Mouse (Mus musculus) thymus, adult 2 months (tissue): ENCODE results near the gene Stx12. TPM values are rescaled to one million over a fixed set of nuclear protein-coding genes. Genes with fewer than 3 reads are reported as not detected.

Experiments
- DNase-seq: peaks from one replicate; pipeline ENCODE4 v3.0.0; 2021
- H3K27ac ChIP-seq: fragments of 200-500 bp; 2 replicates; pipeline ENCODE4 v1.5.1; 2012; ENCODE audit warnings: low read length, control low read depth; ENCODE audit not compliant: control insufficient read depth, insufficient read depth
- H3K27me3 ChIP-seq: fragments of 200-500 bp; 2 replicates; pipeline ENCODE4 v1.6.1; 2012; ENCODE audit warnings: mild to moderate bottlenecking, low read length, moderate library complexity, mixed read lengths; ENCODE audit not compliant: control insufficient read depth, insufficient read depth
- H3K36me3 ChIP-seq: fragments of 200-500 bp; 2 replicates; pipeline ENCODE4 v1.6.1; 2012; ENCODE audit warnings: mild to moderate bottlenecking, low read length, moderate library complexity; ENCODE audit not compliant: control insufficient read depth, insufficient read depth
- H3K4me1 ChIP-seq: fragments of 200-500 bp; replicated peaks from 2 replicates; pipeline ENCODE4 v1.6.1; 2012; ENCODE audit warnings: low read length; ENCODE audit not compliant: control insufficient read depth, insufficient read depth
- H3K4me3 ChIP-seq: fragments of 200-500 bp; 2 replicates; pipeline ENCODE4 v1.5.1; 2012; ENCODE audit warnings: mild to moderate bottlenecking, low read length, control low read depth, moderate library complexity; ENCODE audit not compliant: control insufficient read depth, insufficient read depth
- CTCF ChIP-seq: fragments of 200-500 bp; IDR thresholded peaks from 2 replicates; pipeline ENCODE4 v1.5.1; 2012; ENCODE audit warnings: mild to moderate bottlenecking, control low read depth, low read length, moderate library complexity, borderline replicate concordance; ENCODE audit not compliant: control insufficient read depth, poor library complexity, insufficient read depth; ENCODE audit errors: extremely low read depth
- POLR2A ChIP-seq: fragments of 200-500 bp; IDR thresholded peaks from 2 replicates; pipeline ENCODE4 v1.6.1; 2012; ENCODE audit warnings: mild to moderate bottlenecking, low read length, control low read depth, moderate library complexity; ENCODE audit not compliant: control insufficient read depth, poor library complexity, insufficient read depth; ENCODE audit errors: extremely low read depth
- WGBS: fragments of 180-500 bp; shearing (Covaris S2); methylation state at CpG from one replicate; pipeline ENCODE4 v1.1.7; 2018; 5-methylcytosine and 5-hydroxymethylcytosine counted together
- polyA plus RNA-seq: library from polyadenylated mRNA; depleted of rRNA; stranded (reverse); fragments of >200 nt; gene quantifications from 2 replicates; pipeline ENCODE4 v1.2.3, GENCODE M21; 2012; rRNA removed

The Stx12 gene
- polyA plus RNA-seq, 1 experiment: 16.1 TPM

GRCm38 (mm10) chr4:132806620-132807191 lies 77.6 kb downstream of the Stx12 start:
- H3K27me3 ChIP-seq: no peaks in the 10 kb centered on the region
- no peak overlapping the region for H3K27ac ChIP-seq
- WGBS: 77% methylated on average over 7 of the region's 7 CpGs
- no peak overlapping the region for H3K4me3 ChIP-seq
- no peaks in the 10 kb centered on the region for H3K36me3 ChIP-seq
- TF ChIP-seq CTCF (no peak), POLR2A (no peak)
- DNase-seq: no peak
- H3K4me1 ChIP-seq: peaks cover 21% of the 10 kb centered on the region

GRCm38 (mm10) chr4:132805599-132806197 lies 78.6 kb downstream of the Stx12 start:
- no peak overlapping the region for H3K27ac ChIP-seq

GRCm38 (mm10) chr4:132805146-132805545 lies 79.2 kb downstream of the Stx12 start:
- H3K4me1 ChIP-seq: peaks cover 24% of the 10 kb centered on the region
- DNase-seq: no peak
- WGBS: 76% methylated on average over 5 of the region's 5 CpGs

More at GRCm38 (mm10) chr4:132805599-132806197, 78.6 kb downstream of the Stx12 start:
- DNase-seq: no peak
- Histone ChIP-seq H3K36me3 (no peaks in the 10 kb centered on the region), H3K4me1 (peaks cover 24% of the 10 kb centered on the region), H3K4me3 (no peak overlapping the region), H3K27me3 (no peaks in the 10 kb centered on the region)
- TF ChIP-seq CTCF (no peak), POLR2A (no peak)
- 75% methylated on average over 12 of the region's 12 CpGs for WGBS

GRCm38 (mm10) chr4:132804331-132804730 lies 80.0 kb downstream of the Stx12 start:
- WGBS: 15% methylated on average over 6 of the region's 6 CpGs
- no peak overlapping the region for H3K27ac ChIP-seq

More at GRCm38 (mm10) chr4:132805146-132805545, 79.2 kb downstream of the Stx12 start:
- no peak overlapping the region for H3K27ac ChIP-seq
- no peak overlapping the region for H3K4me3 ChIP-seq
- TF ChIP-seq CTCF: no peak
- TF ChIP-seq POLR2A: no peak
- H3K36me3 ChIP-seq: no peaks in the 10 kb centered on the region
- H3K27me3 ChIP-seq: no peaks in the 10 kb centered on the region

GRCm38 (mm10) chr4:132803876-132804275 lies 80.4 kb downstream of the Stx12 start:
- WGBS: 87% methylated on average over 7 of the region's 7 CpGs
- no peak overlapping the region for H3K4me3 ChIP-seq
- no peak overlapping the region for H3K27ac ChIP-seq
- H3K27me3 ChIP-seq: no peaks in the 10 kb centered on the region
- no peak for DNase-seq
- no peaks in the 10 kb centered on the region for H3K36me3 ChIP-seq
- TF ChIP-seq CTCF (no peak), POLR2A (no peak)
- peaks cover 24% of the 10 kb centered on the region for H3K4me1 ChIP-seq

More at GRCm38 (mm10) chr4:132804331-132804730, 80.0 kb downstream of the Stx12 start:
- H3K4me1 ChIP-seq: peaks cover 24% of the 10 kb centered on the region
- no peaks in the 10 kb centered on the region for H3K36me3 ChIP-seq
- no peak for DNase-seq
- TF ChIP-seq POLR2A: no peak
- no peak for TF ChIP-seq CTCF
- H3K27me3 ChIP-seq: no peaks in the 10 kb centered on the region
- no peak overlapping the region for H3K4me3 ChIP-seq

Other genes with a start within 250 kb of the Stx12 start
- 58.6 and 63.6 TPM in 2 replicates for gene Eya3, start 245.5 kb downstream of the Stx12 start, polyA plus RNA-seq
- gene Xkr8, start 152.0 kb downstream of the Stx12 start, polyA plus RNA-seq: 4.4 and 7.5 TPM in 2 replicates
- 1.5 and 2.3 TPM in 2 replicates for gene Smpdl3b, start 127.3 kb downstream of the Stx12 start, polyA plus RNA-seq
- 52.5 and 61.4 TPM in 2 replicates for gene Rpa2, start 116.2 kb downstream of the Stx12 start, polyA plus RNA-seq
- gene Themis2, start 88.1 kb downstream of the Stx12 start, polyA plus RNA-seq: 9.9 and 11.4 TPM in 2 replicates
- gene Ppp1r8, start 41.3 kb downstream of the Stx12 start, polyA plus RNA-seq: 65.9 and 74.4 TPM in 2 replicates
- gene Fam76a, start 38.0 kb upstream of the Stx12 start, polyA plus RNA-seq: 15.0 and 15.1 TPM in 2 replicates
- 15.3 and 15.8 TPM in 2 replicates for gene Fgr, start 89.6 kb upstream of the Stx12 start, polyA plus RNA-seq
- gene Ahdc1, start 126.8 kb upstream of the Stx12 start, polyA plus RNA-seq: 59.8 and 78.9 TPM in 2 replicates
- 163 and 186 TPM in 2 replicates for gene Wasf2, start 246.0 kb upstream of the Stx12 start, polyA plus RNA-seq